Mouse (Mus musculus) embryonic facial prominence, embryonic 15.5 days (tissue): ENCODE measurements at regions not wholly inside any gene's neighbourhood (a gene's known extent, or its start where the extent isn't known, plus 50 kb on each side); places are given as distances from the start of the nearest gene placed in this dataset.

Source experiments
- ATAC-seq: fragments of 200-750 bp; cut with Nextera tagmentation; 2 replicates; pipeline ENCODE4 v1.8.0; 2017; ENCODE audit warnings: low read depth, moderate TSS enrichment; ENCODE audit not compliant: insufficient number of reproducible peaks, low FRiP score, low TSS enrichment
- H3K27ac ChIP-seq: fragments of 300-500 bp; sonication (generic); replicated peaks from 2 replicates; pipeline ENCODE4 v1.5.1; 2015; ENCODE audit warnings: mild to moderate bottlenecking, inconsistent platforms
- H3K27me3 ChIP-seq: fragments of 300-500 bp; sonication (generic); 2 replicates; pipeline ENCODE4 v1.6.1; 2015; ENCODE audit warnings: inconsistent platforms
- H3K36me3 ChIP-seq: fragments of 300-500 bp; sonication (generic); 2 replicates; pipeline ENCODE4 v1.6.1; 2015; ENCODE audit warnings: mild to moderate bottlenecking, inconsistent platforms
- H3K4me1 ChIP-seq: fragments of 300-500 bp; sonication (generic); 2 replicates; pipeline ENCODE4 v1.6.1; 2015; ENCODE audit warnings: inconsistent platforms
- H3K4me2 ChIP-seq: fragments of 300-500 bp; sonication (generic); replicated peaks from 2 replicates; pipeline ENCODE4 v1.6.1; 2015; ENCODE audit warnings: mild to moderate bottlenecking, inconsistent platforms
- H3K4me3 ChIP-seq: fragments of 300-500 bp; sonication (generic); replicated peaks from 2 replicates; pipeline ENCODE4 v1.5.1; 2015; ENCODE audit warnings: mild to moderate bottlenecking, inconsistent platforms
- H3K9ac ChIP-seq: fragments of 300-500 bp; sonication (generic); 2 replicates; pipeline ENCODE4 v1.6.1; 2015; ENCODE audit warnings: inconsistent platforms
- H3K9me3 ChIP-seq: fragments of 300-500 bp; sonication (generic); replicated peaks from 2 replicates; pipeline ENCODE4 v1.6.1; 2016; ENCODE audit warnings: inconsistent platforms
- WGBS: fragments of 180-500 bp; shearing (Covaris S2); methylation state at CpG from one replicate; pipeline ENCODE4 v1.1.7; 2015; 5-methylcytosine and 5-hydroxymethylcytosine counted together

GRCm38 (mm10) chr14:120720464-120721445 is 190.3 kb upstream of the Ipo5 start:
- H3K4me2 ChIP-seq, result no peak overlapping the region
- no peak for ATAC-seq
- no peak overlapping the region for H3K9ac ChIP-seq

GRCm38 (mm10) chr14:120721593-120722461 is 189.2 kb upstream of the Ipo5 start:
- H3K36me3 ChIP-seq, result no peaks in the 10 kb centered on the region
- no peak for ATAC-seq
- H3K27ac ChIP-seq, result no peak overlapping the region
- H3K4me2 ChIP-seq, result no peak overlapping the region
- H3K4me3 ChIP-seq, result no peak overlapping the region
- H3K9me3 ChIP-seq, result no peaks in the 10 kb centered on the region
- no peaks in the 10 kb centered on the region for H3K4me1 ChIP-seq
- no peaks in the 10 kb centered on the region for H3K27me3 ChIP-seq
- 45% methylated on average over 6 of the region's 6 CpGs for WGBS
- H3K9ac ChIP-seq, result no peak overlapping the region

More at GRCm38 (mm10) chr14:120720464-120721445, 190.3 kb upstream of the Ipo5 start:
- 62% methylated on average over 20 of the region's 20 CpGs for WGBS
- Histone ChIP-seq H3K36me3 (no peaks in the 10 kb centered on the region), H3K4me3 (no peak overlapping the region), H3K4me1 (no peaks in the 10 kb centered on the region), H3K27ac (no peak overlapping the region), H3K9me3 (no peaks in the 10 kb centered on the region), H3K27me3 (no peaks in the 10 kb centered on the region)

- WGBS, result 47% methylated on average over 6 of the region's 6 CpGs
- Histone ChIP-seq H3K4me2 (no peak overlapping the region), H3K27me3 (no peaks in the 10 kb centered on the region), H3K9me3 (no peaks in the 10 kb centered on the region), H3K36me3 (no peaks in the 10 kb centered on the region), H3K4me3 (no peak overlapping the region), H3K27ac (no peak overlapping the region), H3K9ac (no peak overlapping the region), H3K4me1 (no peaks in the 10 kb centered on the region)
- no peak for ATAC-seq
Measured at GRCm38 (mm10) chr14:120722546-120723112, 188.4 kb upstream of the Ipo5 start.

GRCm38 (mm10) chr14:120728107-120728506 is 182.9 kb upstream of the Ipo5 start:
- no peaks in the 10 kb centered on the region for H3K36me3 ChIP-seq
- no peak for ATAC-seq
- 85% methylated on average over 10 of the region's 10 CpGs for WGBS

GRCm38 (mm10) chr14:120730226-120730625 is 180.8 kb upstream of the Ipo5 start:
- Histone ChIP-seq H3K27me3 (no peaks in the 10 kb centered on the region), H3K9me3 (no peaks in the 10 kb centered on the region), H3K9ac (no peak overlapping the region), H3K4me3 (no peak overlapping the region), H3K4me2 (no peak overlapping the region), H3K27ac (no peak overlapping the region), H3K4me1 (no peaks in the 10 kb centered on the region), H3K36me3 (no peaks in the 10 kb centered on the region)
- no peak for ATAC-seq
- WGBS, result 44% methylated on average over 3 of the region's 3 CpGs

More at GRCm38 (mm10) chr14:120728107-120728506, 182.9 kb upstream of the Ipo5 start:
- H3K4me2 ChIP-seq, result no peak overlapping the region
- no peaks in the 10 kb centered on the region for H3K4me1 ChIP-seq
- H3K9me3 ChIP-seq, result no peaks in the 10 kb centered on the region
- no peak overlapping the region for H3K27ac ChIP-seq
- no peak overlapping the region for H3K9ac ChIP-seq
- H3K4me3 ChIP-seq, result no peak overlapping the region
- H3K27me3 ChIP-seq, result no peaks in the 10 kb centered on the region

- no peaks in the 10 kb centered on the region for H3K27me3 ChIP-seq
- H3K9me3 ChIP-seq, result no peaks in the 10 kb centered on the region
- H3K4me2 ChIP-seq, result no peak overlapping the region
- no peak overlapping the region for H3K4me3 ChIP-seq
- H3K27ac ChIP-seq, result no peak overlapping the region
- no peaks in the 10 kb centered on the region for H3K4me1 ChIP-seq
- WGBS, result 59% methylated on average over 7 of the region's 7 CpGs
- no peak overlapping the region for H3K9ac ChIP-seq
- ATAC-seq, result no peak
- H3K36me3 ChIP-seq, result no peaks in the 10 kb centered on the region
Measured at GRCm38 (mm10) chr14:120731679-120732281, 179.2 kb upstream of the Ipo5 start.

- WGBS, result 78% methylated on average over 15 of the region's 15 CpGs
- Histone ChIP-seq H3K4me2 (no peak overlapping the region), H3K4me3 (no peak overlapping the region), H3K9me3 (no peaks in the 10 kb centered on the region), H3K27ac (no peak overlapping the region), H3K4me1 (no peaks in the 10 kb centered on the region), H3K9ac (no peak overlapping the region), H3K27me3 (no peaks in the 10 kb centered on the region), H3K36me3 (no peaks in the 10 kb centered on the region)
- no peak for ATAC-seq
Measured at GRCm38 (mm10) chr14:120732400-120733138, 178.5 kb upstream of the Ipo5 start.

GRCm38 (mm10) chr14:120741492-120742054 is 169.5 kb upstream of the Ipo5 start:
- Histone ChIP-seq H3K4me3 (no peak overlapping the region), H3K4me2 (no peak overlapping the region), H3K9ac (no peak overlapping the region), H3K27ac (no peak overlapping the region), H3K36me3 (no peaks in the 10 kb centered on the region), H3K9me3 (no peaks in the 10 kb centered on the region), H3K27me3 (no peaks in the 10 kb centered on the region), H3K4me1 (no peaks in the 10 kb centered on the region)
- 81% methylated on average over 5 of the region's 5 CpGs for WGBS
- ATAC-seq, result no peak

- no peak for ATAC-seq
- Histone ChIP-seq H3K4me1 (peaks cover 4% of the 10 kb centered on the region; the same call in 1 of the 2 replicates), H3K9me3 (no peaks in the 10 kb centered on the region), H3K27ac (no peak overlapping the region), H3K4me3 (no peak overlapping the region), H3K36me3 (no peaks in the 10 kb centered on the region), H3K27me3 (no peaks in the 10 kb centered on the region), H3K4me2 (no peak overlapping the region), H3K9ac (no peak overlapping the region)
- 63% methylated on average over 1 of the region's 1 CpGs for WGBS
Measured at GRCm38 (mm10) chr14:120754011-120754410, 157.0 kb upstream of the Ipo5 start.

GRCm38 (mm10) chr14:120755389-120755788 is 155.6 kb upstream of the Ipo5 start:
- H3K9ac ChIP-seq, result no peak overlapping the region
- ATAC-seq, result no peak

More at GRCm38 (mm10) chr14:120755389-120755788, 155.6 kb upstream of the Ipo5 start:
- 77% methylated on average over 10 of the region's 10 CpGs for WGBS
- Histone ChIP-seq H3K36me3 (no peaks in the 10 kb centered on the region), H3K4me2 (no peak overlapping the region), H3K27me3 (no peaks in the 10 kb centered on the region), H3K27ac (no peak overlapping the region), H3K4me1 (peaks cover 4% of the 10 kb centered on the region; the same call in 1 of the 2 replicates), H3K9me3 (no peaks in the 10 kb centered on the region), H3K4me3 (no peak overlapping the region)
